Mouse (Mus musculus): ENCODE measurements at regions not wholly inside any gene's neighbourhood (a gene's known extent, or its start where the extent isn't known, plus 50 kb on each side); places are given as distances from the start of the nearest gene placed in this dataset.

- TF ChIP-seq POLR2A (IDR thresholded peaks at IDR 0.05; ENCODE audit: borderline replicate concordance, low read depth, low read length) (no peak), CTCF (IDR thresholded peaks at IDR 0.05; ENCODE audit: low read depth, low read length) (no peak)
Observed at GRCm38 (mm10) chr6:22548296-22549245, 192.5 kb upstream of the Fam3c start.
